Mouse (Mus musculus) kidney, adult 2 months (tissue): ENCODE results near the gene Dvl2.

ENCODE experiments used
- CTCF ChIP-seq: fragments of 200-500 bp; conservative IDR thresholded peaks from 2 replicates; pipeline ENCODE4 v1.5.1; 2011; ENCODE audit warnings: low read depth, mild to moderate bottlenecking, control low read depth, low read length, moderate library complexity, mixed read lengths; ENCODE audit not compliant: insufficient read depth, insufficient read length
- POLR2A ChIP-seq: fragments of 200-500 bp; IDR thresholded peaks from one replicate; pipeline ENCODE4 v1.6.1; 2011; ENCODE audit warnings: low read depth, low read length, control low read depth

GRCm38 (mm10) chr11:70029829-70030550, 29.6 kb downstream of the Dvl2 start:
- TF ChIP-seq POLR2A (no peak), CTCF (no peak)
